Mouse (Mus musculus) cerebellum, adult (tissue): ENCODE results near the gene Ndufs6.

Experiments
- ATAC-seq: cut with Nextera tagmentation; 2 replicates; pipeline ENCODE4 v1.9.2; 2017; ENCODE audit warnings: mild to moderate bottlenecking, moderate library complexity, mixed read lengths; ENCODE audit not compliant: insufficient number of reproducible peaks, low FRiP score, low TSS enrichment

Ndufs6 gene

GRCm38 (mm10) chr13:73310183-73310929, 18.0 kb downstream of the Ndufs6 start:
- ATAC-seq: no peak

- ATAC-seq: no peak
Measured at GRCm38 (mm10) chr13:73306430-73306829, 21.9 kb downstream of the Ndufs6 start.

- ATAC-seq: no peak
Measured at GRCm38 (mm10) chr13:73306085-73306410, 22.3 kb downstream of the Ndufs6 start.

GRCm38 (mm10) chr13:73305398-73306084, 22.8 kb downstream of the Ndufs6 start:
- no peak for ATAC-seq

- ATAC-seq: no peak
Measured at GRCm38 (mm10) chr13:73304729-73305128, 23.6 kb downstream of the Ndufs6 start.

GRCm38 (mm10) chr13:73299322-73299721, 29.0 kb downstream of the Ndufs6 start:
- ATAC-seq: no peak

- ATAC-seq: no peak
Measured at GRCm38 (mm10) chr13:73298717-73299116, 29.6 kb downstream of the Ndufs6 start.

GRCm38 (mm10) chr13:73291102-73291501, 37.2 kb downstream of the Ndufs6 start:
- ATAC-seq: no peak

GRCm38 (mm10) chr13:73290206-73290605, 38.1 kb downstream of the Ndufs6 start:
- ATAC-seq: no peak

GRCm38 (mm10) chr13:73283534-73283933, 44.8 kb downstream of the Ndufs6 start:
- no peak for ATAC-seq

- no peak for ATAC-seq
Measured at GRCm38 (mm10) chr13:73282407-73282806, 45.9 kb downstream of the Ndufs6 start.

- ATAC-seq: no peak
Measured at GRCm38 (mm10) chr13:73279196-73279595, 49.1 kb downstream of the Ndufs6 start.

GRCm38 (mm10) chr13:73277797-73278196, 50.5 kb downstream of the Ndufs6 start:
- no peak for ATAC-seq

GRCm38 (mm10) chr13:73277361-73277760, 51.0 kb downstream of the Ndufs6 start:
- ATAC-seq: no peak

GRCm38 (mm10) chr13:73273536-73273935, 54.8 kb downstream of the Ndufs6 start:
- ATAC-seq: no peak

GRCm38 (mm10) chr13:73272794-73273282, 55.5 kb downstream of the Ndufs6 start:
- ATAC-seq: no peak

GRCm38 (mm10) chr13:73271336-73272242, 56.8 kb downstream of the Ndufs6 start:
- no peak for ATAC-seq

- no peak for ATAC-seq
Measured at GRCm38 (mm10) chr13:73270451-73271081, 57.8 kb downstream of the Ndufs6 start.

- ATAC-seq: no peak
Measured at GRCm38 (mm10) chr13:73269891-73270290, 58.5 kb downstream of the Ndufs6 start.
